Mouse (Mus musculus) splenic B cell, adult 2 months (primary cell): ENCODE measurements at regions not wholly inside any gene's neighbourhood (a gene's known extent, or its start where the extent isn't known, plus 50 kb on each side); places are given as distances from the start of the nearest gene placed in this dataset.

Source experiments
- DNase-seq: peaks from one replicate; pipeline ENCODE4 v3.0.0-alpha.2; 2011; ENCODE audit warnings: low read depth, low spot score
- H3K27me3 ChIP-seq: 2 replicates; pipeline ENCODE4 v1.6.1; 2012; ENCODE audit warnings: mild to moderate bottlenecking, low read length, moderate library complexity, mixed read lengths; ENCODE audit not compliant: control insufficient read depth, poor library complexity, insufficient read depth, severe bottlenecking
- H3K36me3 ChIP-seq: 2 replicates; pipeline ENCODE4 v1.6.1; 2012; ENCODE audit warnings: mild to moderate bottlenecking, low read length, moderate library complexity, mixed read lengths; ENCODE audit not compliant: control insufficient read depth, poor library complexity, insufficient read depth, severe bottlenecking

- DNase-seq, result no peak
- Histone ChIP-seq H3K27me3 (no peaks in the 10 kb centered on the region), H3K36me3 (no peaks in the 10 kb centered on the region)
Measured at GRCm38 (mm10) chrX:12219474-12219873, 59.3 kb upstream of the Bcor start.

DNA sequence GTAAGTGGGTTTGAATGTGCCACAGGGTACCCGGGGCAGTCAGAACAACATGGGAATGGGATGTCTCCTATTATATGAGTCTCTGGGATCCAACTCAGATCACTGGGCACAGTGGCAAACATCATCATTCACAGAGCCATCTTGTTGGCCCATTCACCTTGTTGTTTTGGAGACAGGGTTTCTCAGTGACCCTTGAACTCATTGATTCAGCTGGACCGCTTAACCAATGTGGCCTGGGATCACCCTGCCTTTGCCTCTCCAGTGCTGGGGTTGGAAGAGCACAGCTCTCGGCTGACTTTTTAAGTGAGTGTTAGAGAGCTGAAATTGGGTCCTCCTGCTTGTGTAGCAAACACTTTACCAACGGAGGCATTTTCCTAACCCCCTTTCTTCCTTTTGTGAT is 64.2 kb upstream of the Bcor start:
- Histone ChIP-seq H3K27me3 (no peaks in the 10 kb centered on the region), H3K36me3 (no peaks in the 10 kb centered on the region)
- DNase-seq, result no peak

GRCm38 (mm10) chrX:12225116-12225891 is 65.1 kb upstream of the Bcor start:
- peak; percentile 3 for DNase-seq
- no peaks in the 10 kb centered on the region for H3K27me3 ChIP-seq
- no peaks in the 10 kb centered on the region for H3K36me3 ChIP-seq

DNA sequence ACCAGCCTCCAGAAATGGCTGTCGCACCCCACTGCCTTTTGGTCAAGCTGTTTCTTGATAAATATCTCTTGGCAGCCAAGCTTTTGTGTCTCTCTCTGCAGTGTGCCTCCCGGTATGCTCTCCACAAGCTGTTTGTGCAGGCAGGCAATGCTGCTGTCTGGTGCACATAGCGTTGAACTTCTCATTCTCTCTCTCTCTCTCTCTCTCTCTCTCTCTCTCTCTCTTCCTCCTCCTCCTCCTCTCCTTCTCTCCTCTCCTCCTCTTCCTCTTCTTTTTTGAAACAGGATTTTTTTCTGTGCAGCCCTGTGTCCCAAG is 65.7 kb upstream of the Bcor start:
- no peak for DNase-seq
- H3K27me3 ChIP-seq, result no peaks in the 10 kb centered on the region
- no peaks in the 10 kb centered on the region for H3K36me3 ChIP-seq

GRCm38 (mm10) chrX:12240505-12241011 is 80.4 kb upstream of the Bcor start:
- Histone ChIP-seq H3K27me3 (no peaks in the 10 kb centered on the region), H3K36me3 (no peaks in the 10 kb centered on the region)
- no peak for DNase-seq

GRCm38 (mm10) chrX:12241751-12242150 is 81.6 kb upstream of the Bcor start:
- Histone ChIP-seq H3K27me3 (no peaks in the 10 kb centered on the region), H3K36me3 (no peaks in the 10 kb centered on the region)
- DNase-seq, result no peak

GRCm38 (mm10) chrX:12249071-12249470 is 88.9 kb upstream of the Bcor start:
- Histone ChIP-seq H3K27me3 (no peaks in the 10 kb centered on the region), H3K36me3 (no peaks in the 10 kb centered on the region)
- DNase-seq, result no peak

- Histone ChIP-seq H3K27me3 (no peaks in the 10 kb centered on the region), H3K36me3 (no peaks in the 10 kb centered on the region)
- DNase-seq, result no peak
Measured at GRCm38 (mm10) chrX:12249911-12250310, 89.8 kb upstream of the Bcor start.

DNA sequence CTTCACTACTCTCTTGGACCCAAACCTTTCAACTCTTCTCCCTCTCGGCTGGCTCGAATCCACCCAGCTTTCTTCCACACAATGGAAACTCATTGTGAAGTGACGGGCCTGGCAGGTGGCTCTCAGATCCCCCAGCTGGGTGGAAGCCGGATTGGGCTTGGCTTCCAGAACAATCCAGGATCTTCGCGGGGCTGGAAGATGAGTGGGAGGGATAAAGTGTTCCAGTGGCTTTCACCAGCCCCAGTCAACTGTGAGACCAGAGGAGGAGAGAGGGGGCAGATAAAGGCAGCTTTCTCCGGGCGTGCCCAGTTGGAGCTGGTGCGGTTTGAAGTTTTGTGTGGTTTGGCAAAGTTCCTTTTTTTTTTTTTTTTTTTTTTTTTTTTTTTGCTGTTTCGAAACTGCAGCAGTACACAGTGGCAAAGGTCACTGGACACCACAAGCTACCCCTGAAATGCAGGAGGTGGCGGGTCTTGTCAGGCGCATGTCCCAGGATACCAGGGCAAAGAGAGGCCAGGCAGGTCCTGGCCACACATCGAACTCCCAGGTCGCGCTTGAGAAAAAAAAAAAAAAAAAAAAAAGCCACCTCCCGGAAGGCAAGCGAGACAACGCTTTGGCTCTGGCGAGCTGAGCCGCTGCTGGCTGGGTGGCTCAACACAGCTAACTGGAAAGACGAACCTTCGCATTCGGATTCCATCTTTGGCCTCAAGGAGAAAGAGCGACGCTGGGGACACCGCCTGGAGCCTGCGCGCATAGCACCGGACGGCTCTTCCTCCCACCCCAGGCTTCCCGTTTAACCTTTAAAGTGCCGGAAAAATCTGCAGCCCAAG is 91.9 kb upstream of the Bcor start:
- H3K27me3 ChIP-seq, result no peaks in the 10 kb centered on the region
- no peaks in the 10 kb centered on the region for H3K36me3 ChIP-seq

DNA sequence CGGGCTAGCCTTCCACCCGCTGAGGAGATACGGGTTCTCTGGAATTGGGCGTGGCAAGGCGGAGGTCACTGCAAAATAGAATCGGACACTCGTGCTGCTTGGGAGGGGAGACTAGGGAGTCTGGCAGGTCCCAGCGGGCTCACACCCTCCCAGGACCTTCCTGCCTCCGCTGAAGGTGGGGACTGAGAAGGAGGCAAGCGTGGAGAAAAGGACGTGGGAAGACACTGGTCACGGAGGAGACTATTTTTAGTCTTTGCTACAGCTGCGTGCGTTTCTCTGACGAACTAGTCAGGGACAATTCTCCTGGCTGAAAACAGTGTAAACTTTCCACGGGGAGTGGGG is 92.5 kb upstream of the Bcor start:
- H3K36me3 ChIP-seq, result no peaks in the 10 kb centered on the region
- DNase-seq, result no peak
- H3K27me3 ChIP-seq, result no peaks in the 10 kb centered on the region

More for the DNA sequence above, 91.9 kb upstream of the Bcor start:
- peak; percentile 72 for DNase-seq

DNA sequence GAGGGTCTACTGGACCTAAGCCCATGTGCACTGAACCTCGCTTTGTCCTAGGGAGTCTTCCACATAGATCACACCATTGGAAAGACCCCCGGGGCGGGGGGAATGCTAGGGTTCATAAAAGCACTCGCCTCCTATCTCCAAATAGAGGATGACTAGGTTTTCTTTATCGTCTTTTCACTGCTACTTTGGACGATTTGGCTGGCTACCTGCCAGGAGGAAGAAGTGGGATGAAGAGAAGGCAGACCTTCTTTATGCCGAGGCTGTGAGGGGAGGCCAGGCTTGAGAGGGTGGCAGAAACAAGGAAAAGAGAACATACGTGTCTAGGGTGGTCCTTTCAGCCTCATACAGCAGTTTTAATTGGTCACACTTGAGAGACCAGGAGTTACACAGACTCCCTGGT is 96.6 kb upstream of the Bcor start:
- no peaks in the 10 kb centered on the region for H3K27me3 ChIP-seq
- DNase-seq, result no peak
- H3K36me3 ChIP-seq, result no peaks in the 10 kb centered on the region

- H3K27me3 ChIP-seq, result no peaks in the 10 kb centered on the region
- DNase-seq, result no peak
- no peaks in the 10 kb centered on the region for H3K36me3 ChIP-seq
Measured at GRCm38 (mm10) chrX:12263834-12264233, 103.7 kb upstream of the Bcor start.

DNA sequence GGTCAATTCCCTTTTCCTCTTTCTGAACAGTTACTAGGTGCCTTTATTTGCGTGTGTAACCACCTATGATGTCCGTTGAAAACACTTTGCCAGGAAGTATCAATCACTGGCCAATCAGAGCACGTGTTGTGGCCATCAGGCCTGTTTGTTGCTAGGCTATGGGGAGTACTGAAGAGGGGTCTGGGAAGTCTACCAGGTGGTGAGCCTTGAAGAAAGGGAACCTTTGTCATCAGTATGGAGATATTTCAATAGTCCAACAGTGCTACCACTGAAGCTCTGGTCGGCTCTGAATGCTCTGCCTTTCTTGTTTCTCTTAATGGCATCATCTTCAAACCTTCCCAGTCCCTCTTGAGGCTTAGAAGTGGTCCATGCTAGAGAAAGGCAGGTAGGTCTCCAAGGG is 124.6 kb upstream of the Bcor start:
- Histone ChIP-seq H3K36me3 (no peaks in the 10 kb centered on the region), H3K27me3 (no peaks in the 10 kb centered on the region)
- no peak for DNase-seq

- no peak for DNase-seq
- H3K36me3 ChIP-seq, result no peaks in the 10 kb centered on the region
Measured at GRCm38 (mm10) chrX:12285141-12285540, 125.0 kb upstream of the Bcor start.

More at GRCm38 (mm10) chrX:12285141-12285540, 125.0 kb upstream of the Bcor start:
- no peaks in the 10 kb centered on the region for H3K27me3 ChIP-seq
